Mouse (Mus musculus) kidney, adult 11 months (tissue): Measurements from ENCODE around the gene Gpr143.
"Not testable (repeated sequence)": the region's sequence is repeated elsewhere in the genome, so short reads cannot be mapped to it uniquely, and the experiment has no call there.

Source experiments
- DNase-seq: peaks from one replicate; pipeline ENCODE4 v3.0.0; 2022

Gpr143 gene

GRCm38 (mm10) chrX:152781720-152782403 lies at the start of gene Gpr143:
TSS of gene Gpr143 (plus strand) at chrX:152781921.
- peak; percentile 53 for DNase-seq

DNA sequence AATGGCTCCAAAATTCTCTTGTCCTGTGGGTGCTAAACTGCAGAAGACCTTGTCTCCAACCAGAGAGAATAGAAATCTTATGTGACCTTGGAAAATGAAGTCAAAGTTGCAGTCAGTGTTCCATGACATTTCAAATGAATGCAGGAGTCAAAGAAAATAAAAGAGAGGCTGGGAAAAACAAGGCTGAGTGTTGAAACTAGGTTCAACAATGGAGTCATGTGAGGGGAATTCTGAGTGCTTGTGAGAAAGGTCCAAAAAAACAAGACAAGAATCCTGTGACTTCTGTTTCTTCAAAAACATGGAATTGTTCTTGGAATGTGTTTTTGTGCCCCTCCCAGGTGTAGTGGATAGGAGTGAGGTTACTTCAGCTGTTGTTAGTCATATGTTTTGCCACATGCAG lies 46.4 kb upstream of the Gpr143 start:
- DNase-seq = no peak

DNA sequence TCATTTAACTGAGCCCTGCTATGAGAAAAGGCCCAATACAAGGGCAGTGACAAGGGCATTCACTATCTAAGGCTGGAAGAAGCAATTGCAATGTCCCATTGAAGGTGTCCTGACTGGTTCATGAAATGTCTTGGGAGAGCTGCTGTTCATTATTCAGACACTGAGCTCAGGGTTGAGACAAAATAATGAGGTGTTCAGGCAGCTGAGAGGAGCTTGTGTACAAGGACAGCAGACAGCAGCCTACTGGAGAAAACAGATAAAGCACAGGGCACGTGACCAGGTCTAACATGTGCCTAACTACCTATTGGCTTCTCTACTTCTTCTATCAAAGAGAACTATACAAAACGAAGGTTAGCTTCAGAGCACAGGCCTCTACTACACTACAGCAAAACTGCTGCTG lies 43.5 kb upstream of the Gpr143 start:
- DNase-seq = no peak

GRCm38 (mm10) chrX:152738759-152739368 lies 42.9 kb upstream of the Gpr143 start:
- DNase-seq = no peak

- DNase-seq = no peak
These were observed 38.1 kb upstream of the Gpr143 start for GRCm38 (mm10) chrX:152743642-152744041.

- no peak for DNase-seq
These were observed 35.8 kb upstream of the Gpr143 start for GRCm38 (mm10) chrX:152745925-152746324.

DNA sequence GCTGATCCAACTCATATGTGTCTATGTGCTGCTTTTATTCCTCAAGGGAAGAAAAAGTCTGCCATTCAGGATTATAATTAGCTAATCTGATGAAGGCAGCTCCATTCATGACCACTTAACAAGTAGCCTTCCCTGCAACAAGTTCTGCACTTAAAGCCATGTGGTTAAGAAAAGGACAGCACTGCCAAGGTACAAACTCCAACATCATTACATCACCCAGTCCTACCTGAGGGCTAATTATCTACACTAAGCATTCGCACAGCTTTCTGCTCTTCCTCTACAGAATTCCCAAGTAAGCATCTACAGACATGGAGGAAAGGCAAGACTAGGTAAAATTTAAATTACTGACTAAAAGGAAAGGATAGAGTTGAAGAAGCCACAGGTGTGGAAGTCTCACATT lies 25.9 kb upstream of the Gpr143 start:
- DNase-seq = peak; percentile 13

DNA sequence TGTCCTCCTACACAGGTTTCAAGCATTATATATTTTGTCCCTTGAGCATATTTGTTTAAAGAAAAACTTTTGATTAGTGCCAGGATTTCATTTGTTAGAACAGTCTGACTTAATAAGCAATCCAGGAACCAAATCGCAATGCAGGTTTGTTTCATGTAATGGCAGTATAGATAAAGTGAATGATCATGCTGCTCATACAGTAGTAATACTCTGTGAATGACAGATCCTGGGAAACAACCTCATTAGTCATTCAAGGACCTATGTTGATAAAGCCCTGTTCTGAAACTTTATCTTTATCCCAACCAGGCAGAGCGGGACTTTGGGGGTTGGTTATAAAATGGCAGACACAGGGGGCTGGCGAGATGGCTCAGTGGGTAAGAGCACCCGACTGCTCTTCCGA lies 25.4 kb upstream of the Gpr143 start:
- no peak for DNase-seq

DNA sequence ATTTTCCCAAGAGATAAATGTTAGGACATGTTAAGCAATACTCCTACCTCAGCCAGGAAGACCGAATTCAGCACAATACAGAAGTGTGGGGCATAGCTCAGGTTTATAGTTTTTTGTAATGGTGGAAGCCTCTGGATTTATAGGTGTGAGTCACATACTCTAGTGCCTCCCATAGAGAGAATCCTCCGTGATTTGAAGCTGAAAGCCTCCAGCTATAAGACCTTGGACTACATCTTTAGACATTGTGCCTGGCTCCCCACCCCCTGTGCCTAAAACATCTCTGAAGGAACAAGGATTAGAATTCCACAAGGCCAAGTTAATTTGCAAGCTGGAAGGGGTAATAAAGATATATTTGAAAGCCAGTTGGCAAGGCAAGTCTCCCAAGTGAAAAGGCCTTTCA lies 19.3 kb upstream of the Gpr143 start:
- peak; percentile 15 for DNase-seq

- DNase-seq = no peak
These were observed 18.9 kb upstream of the Gpr143 start for GRCm38 (mm10) chrX:152762855-152763254.

- no peak for DNase-seq
These were observed 17.6 kb upstream of the Gpr143 start for GRCm38 (mm10) chrX:152764171-152764570.

- peak; percentile 52 for DNase-seq
These were observed 12.7 kb upstream of the Gpr143 start, which contains the start of gene Shroom2 for GRCm38 (mm10) chrX:152768891-152769599. TSS of gene Shroom2 (minus strand) at chrX:152769465.

GRCm38 (mm10) chrX:152769600-152770157 lies 12.0 kb upstream of the Gpr143 start:
- peak; percentile 82 for DNase-seq

- no peak for DNase-seq
These were observed 6.4 kb downstream of the Gpr143 start for GRCm38 (mm10) chrX:152788129-152788528.

GRCm38 (mm10) chrX:152788611-152789010 lies 6.9 kb downstream of the Gpr143 start:
- DNase-seq = no peak

DNA sequence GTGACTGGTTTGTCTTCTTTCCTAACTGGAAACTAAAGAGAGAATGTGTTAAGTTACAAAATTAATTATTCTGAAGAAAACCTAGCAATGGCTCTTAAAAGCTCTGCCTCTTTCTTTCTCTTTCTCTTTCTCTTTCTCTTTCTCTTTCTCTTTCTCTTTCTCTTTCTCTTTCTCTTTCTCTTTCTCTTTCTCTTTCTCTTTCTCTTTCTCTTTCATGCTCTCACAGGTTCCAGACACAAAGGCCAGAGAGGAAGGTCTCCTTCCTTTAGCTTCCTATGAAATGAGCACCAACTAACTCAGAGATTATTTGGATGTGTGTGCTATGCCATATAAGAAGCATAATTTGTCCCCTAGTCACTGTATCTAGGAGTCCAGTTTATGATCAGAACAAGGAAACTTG lies 23.6 kb downstream of the Gpr143 start:
- DNase-seq = no peak

DNA sequence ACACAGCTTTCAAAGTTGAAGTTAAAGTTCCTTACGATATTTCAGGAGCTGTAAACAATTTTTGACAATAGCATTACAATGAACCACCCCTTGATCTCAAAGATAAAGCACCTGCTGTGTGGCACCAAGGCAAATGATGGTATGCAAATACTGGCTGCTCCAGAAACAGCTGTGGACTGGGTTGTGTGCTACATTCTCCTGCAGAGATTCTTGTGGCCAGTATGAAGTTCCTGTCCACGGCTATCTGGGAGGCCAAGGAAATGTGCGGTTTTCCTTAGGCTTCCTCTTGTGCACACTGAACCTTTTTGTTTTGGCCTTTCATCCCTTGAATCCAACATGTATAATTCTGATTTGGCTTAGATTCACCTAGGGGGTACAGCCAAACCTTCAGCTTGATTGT lies 31.6 kb downstream of the Gpr143 start:
- DNase-seq = no peak

- peak; percentile 3 for DNase-seq
These were observed 37.3 kb downstream of the Gpr143 start for GRCm38 (mm10) chrX:152818996-152819395.

DNA sequence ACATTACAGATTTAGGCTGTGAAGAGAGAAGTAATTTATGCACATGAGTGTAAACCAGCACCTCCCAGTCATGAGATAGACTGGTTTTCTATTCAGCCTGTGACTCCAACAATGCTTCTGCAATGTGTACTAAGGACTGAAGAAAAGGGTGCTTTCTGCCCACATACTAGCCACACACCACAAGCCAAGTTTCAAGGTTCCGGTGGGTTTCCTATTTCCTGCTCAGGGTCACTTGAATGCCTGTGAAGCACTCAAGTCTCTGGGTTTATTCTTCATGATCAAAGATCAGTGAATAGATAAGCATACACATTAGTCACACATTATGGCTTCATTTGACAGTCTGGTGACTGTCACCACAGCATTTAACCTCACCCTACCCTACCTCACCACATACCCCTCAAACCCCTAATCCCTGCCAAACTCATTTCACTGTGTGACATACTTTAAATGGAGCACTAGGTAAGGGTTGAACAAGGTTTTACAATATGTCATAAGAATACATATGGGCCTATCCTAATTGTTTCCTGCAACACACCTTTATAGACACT lies 49.4 kb downstream of the Gpr143 start:
- DNase-seq = not testable (repeated sequence)

GRCm38 (mm10) chrX:152834940-152835339 lies 53.2 kb downstream of the Gpr143 start:
- DNase-seq = not testable (repeated sequence)

- DNase-seq = no peak
These were observed 73.5 kb downstream of the Gpr143 start for GRCm38 (mm10) chrX:152855076-152855772.
